Mouse (Mus musculus) heart, adult 11 months (tissue): ENCODE measurements around the gene Foxa3.

Source experiments
- DNase-seq: peaks from one replicate; pipeline ENCODE4 v3.0.0; 2022

Foxa3 gene

DNA sequence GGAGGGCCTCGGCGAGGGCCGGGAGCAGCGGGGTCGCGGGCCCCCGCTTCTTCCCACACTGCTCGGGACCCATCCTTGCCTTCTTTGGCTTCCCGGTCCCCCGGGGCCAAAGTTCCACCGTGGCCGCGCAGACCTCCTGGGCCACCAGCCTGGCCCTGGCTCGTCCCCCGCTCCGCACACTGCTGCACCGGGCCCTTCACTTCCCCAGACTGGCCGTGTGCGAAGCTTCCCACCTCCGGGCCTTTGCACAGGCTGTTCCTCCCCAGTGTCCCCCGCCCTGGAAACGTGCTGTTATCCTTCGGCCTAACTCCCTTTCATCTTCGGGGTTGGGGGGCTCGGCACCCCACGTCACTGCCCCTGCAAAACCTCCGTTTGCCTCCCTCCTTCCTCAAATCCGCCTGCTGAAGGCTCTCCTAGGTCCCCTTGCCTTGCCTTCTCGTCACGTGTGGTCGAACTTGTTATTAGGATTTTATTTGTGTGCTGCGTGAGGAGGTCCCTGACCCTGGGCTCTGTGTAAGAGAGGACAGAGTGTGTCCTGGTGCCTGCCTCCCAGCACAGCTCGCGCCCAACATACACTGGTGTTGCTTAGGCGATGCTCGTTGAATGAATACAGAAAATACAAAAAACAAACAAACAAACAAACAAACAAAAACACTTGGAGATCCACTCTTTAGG lies 1.4 kb upstream of the Foxa3 start:
- no peak for DNase-seq

GRCm38 (mm10) chr7:19024096-19024506 lies 763 bp upstream of the Foxa3 start, which contains the start of gene Sympk:
Sympk (plus strand) TSS chr7:19024377.
- peak; percentile 99 for DNase-seq

DNA sequence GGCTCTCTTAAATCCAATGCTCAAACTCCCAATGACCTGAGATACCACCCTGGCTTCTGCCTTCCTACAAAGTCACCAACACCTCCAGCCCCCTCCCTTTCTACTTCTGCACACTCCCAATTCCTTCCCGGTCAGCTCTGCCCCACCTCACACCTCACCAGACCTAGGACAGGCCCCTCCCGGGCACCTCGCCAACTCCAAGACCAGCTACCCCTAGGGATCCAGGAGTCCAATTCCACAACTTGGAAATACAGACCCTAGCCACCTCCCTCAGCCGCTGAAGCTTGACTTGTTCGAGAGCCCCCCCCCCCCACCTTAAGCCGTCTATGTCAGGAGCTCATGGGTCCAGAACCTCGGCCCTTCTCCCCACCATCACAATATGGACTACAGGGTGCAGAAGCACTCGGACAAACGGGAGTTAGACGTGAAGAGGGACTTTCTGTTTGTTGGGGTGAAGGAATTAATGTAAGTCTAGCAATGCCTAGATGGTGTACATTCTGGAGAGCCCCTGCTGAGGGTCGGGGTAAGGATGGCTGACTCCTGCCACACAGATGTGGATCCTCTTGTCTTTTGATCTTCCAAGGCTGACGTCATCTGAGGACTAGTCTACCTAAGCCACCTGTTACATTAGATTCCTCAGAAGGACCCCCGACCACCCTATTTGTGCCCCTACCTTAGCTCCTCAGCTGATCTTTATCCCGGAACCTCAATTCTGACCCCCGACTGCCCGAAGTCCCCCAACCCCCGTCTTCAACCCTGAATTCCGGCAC lies 964 bp downstream of the Foxa3 start:
- peak; percentile 90 for DNase-seq

DNA sequence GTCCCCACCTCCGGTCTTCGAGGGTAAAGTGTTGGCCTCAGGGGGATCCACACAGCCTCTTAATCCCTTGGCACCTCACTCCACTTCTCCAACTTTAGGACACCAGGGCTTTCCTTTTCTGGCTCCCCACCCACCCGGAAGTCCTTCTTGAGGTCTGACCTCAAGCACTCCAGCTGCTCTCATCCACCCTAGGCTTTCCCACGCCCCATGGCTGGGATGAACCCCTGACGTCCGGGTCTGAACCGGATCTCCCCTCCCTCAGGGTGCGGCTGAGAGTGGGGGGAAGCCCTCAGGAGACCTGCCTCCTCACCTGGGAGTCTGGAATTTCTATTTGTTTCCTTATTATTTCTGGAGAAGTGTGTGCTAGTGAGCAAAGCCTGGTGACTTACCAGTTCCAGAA lies 2.3 kb downstream of the Foxa3 start:
- peak; percentile 91 for DNase-seq

DNA sequence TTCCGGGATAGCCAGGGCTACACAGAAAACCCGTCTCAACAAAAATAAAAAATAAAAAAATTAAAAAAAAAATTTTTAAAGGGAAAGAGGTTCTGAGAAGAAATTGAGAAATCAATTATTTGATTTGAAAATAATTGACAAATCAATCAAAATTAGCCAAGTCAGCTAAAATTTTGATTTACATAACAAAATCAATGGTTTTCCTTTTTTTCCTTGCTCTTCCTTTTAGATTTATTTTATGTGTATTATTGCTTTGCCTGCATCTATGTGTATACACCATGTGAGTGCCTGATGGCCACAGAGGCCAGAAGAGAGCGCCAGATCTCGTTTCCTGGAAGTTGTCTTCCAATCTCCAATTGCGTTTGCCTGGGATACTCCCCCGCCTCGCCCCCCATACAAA lies 5.4 kb downstream of the Foxa3 start:
- no peak for DNase-seq

GRCm38 (mm10) chr7:19016042-19016441 lies 7.3 kb downstream of the Foxa3 start:
- DNase-seq, result no peak

DNA sequence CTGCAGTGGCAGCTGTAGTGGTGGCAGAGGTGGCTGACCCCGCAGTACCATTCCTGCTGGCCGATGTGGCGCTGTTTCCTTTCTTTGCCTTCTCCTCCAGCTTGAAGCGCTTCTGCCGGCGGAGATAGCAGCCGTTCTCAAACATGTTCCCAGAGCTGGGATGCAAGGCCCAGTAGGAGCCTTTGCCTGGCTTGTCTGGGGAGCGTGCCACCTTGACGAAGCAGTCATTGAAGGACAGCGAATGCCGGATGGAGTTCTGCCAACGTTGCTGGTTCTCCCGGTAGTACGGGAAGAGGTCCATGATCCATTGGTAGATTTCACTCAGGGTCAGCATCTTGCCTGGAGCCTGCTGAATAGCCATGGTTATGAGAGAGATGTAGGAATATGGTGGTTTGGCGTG lies 8.9 kb downstream of the Foxa3 start:
- no peak for DNase-seq

DNA sequence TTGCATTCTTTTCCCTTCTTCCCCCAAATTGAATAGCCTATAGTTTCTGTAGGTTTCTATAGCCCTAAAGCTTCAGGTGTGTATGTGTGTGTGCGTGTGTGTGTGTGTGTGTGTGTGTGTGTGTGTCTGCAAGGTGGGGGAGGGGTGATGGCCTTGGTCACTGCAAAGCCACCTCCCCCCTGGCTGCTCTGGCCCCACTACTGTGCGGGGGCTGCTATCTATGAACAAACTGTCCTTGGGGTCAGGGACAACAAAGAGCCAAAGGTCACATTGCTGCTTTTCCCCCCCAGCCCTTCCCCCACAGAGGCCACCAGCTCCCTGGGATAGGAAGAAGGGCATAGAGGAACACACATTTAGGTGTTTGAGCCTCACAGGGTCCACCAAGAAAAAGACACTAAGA lies 10.5 kb downstream of the Foxa3 start:
- DNase-seq, result no peak

DNA sequence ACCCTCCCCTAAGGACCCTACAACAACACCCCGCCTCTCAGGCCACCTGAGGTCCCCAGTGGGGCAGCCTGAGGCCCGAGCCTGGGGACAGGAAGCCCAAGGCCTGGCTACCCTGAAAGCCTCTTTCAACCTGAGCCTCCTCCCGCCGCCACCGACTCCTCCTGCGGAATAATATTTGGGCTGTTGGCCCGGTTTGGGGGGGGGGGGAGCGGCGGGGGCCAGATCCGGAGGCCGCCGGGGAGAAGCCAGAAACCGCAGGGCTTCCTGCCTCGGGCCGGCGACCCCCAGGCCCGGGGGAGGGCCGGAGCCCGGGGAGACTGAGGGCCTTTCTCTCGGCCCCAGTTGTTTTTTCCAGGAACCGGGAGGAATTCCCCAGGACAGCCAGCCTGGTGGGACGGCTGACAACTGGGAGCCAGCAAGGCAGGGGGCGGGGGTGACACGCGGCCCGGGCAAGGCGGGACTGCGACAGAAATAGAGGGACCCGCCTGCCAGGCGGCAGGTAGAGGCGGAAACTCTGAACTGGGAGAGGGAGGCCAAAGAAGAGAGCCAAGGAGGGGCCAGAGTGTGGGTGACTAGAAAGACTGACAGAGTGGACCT lies 11.2 kb downstream of the Foxa3 start:
- peak; percentile 95 for DNase-seq

DNA sequence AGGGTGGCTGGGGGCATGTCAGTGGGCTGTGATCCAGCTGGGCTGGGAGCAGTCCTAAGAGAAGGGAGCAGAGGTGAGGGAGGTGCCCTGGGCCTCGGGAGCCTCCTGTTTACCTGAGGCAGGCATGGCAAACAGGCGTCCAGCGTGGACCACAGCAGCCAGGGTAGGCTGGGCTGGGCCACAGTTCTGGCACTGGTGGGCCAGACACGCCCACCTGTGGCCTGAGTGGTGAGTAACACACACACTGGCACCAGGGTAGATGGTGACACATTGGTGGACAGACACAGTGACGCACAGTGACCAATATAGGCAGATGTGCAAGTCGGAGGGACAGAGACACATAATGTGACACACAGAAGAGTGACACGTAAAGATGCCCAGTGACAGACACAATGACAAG lies 12.8 kb downstream of the Foxa3 start:
- DNase-seq, result no peak

- DNase-seq, result peak; percentile 93
These were observed 16.0 kb downstream of the Foxa3 start for GRCm38 (mm10) chr7:19007026-19007977.

- DNase-seq, result peak; percentile 97
These were observed 16.9 kb downstream of the Foxa3 start for GRCm38 (mm10) chr7:19006476-19006875.

- DNase-seq, result peak; percentile 95
These were observed 17.8 kb downstream of the Foxa3 start for GRCm38 (mm10) chr7:19005417-19006121.

DNA sequence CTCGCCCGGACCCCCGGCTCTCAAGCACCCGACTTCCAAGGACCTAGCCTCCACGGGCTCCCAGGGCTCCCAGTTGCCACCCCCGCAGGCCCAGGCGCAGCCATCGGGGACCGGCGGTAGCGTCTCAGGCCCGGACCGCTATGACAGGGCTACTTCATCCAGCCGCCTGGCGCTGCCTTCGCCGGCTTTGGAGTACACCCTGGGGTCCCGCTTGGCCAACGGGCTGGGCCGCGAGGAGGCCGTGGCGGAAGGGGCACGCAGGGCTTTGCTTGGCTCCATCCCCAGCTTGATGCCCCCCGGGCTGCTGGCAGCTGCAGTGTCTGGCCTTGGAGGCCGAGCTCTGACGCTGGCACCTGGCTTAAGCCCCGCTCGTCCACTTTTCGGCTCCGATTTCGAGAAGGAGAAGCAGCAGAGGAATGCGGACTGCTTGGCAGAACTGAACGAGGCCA lies 18.7 kb downstream of the Foxa3 start:
- peak; percentile 96 for DNase-seq

DNA sequence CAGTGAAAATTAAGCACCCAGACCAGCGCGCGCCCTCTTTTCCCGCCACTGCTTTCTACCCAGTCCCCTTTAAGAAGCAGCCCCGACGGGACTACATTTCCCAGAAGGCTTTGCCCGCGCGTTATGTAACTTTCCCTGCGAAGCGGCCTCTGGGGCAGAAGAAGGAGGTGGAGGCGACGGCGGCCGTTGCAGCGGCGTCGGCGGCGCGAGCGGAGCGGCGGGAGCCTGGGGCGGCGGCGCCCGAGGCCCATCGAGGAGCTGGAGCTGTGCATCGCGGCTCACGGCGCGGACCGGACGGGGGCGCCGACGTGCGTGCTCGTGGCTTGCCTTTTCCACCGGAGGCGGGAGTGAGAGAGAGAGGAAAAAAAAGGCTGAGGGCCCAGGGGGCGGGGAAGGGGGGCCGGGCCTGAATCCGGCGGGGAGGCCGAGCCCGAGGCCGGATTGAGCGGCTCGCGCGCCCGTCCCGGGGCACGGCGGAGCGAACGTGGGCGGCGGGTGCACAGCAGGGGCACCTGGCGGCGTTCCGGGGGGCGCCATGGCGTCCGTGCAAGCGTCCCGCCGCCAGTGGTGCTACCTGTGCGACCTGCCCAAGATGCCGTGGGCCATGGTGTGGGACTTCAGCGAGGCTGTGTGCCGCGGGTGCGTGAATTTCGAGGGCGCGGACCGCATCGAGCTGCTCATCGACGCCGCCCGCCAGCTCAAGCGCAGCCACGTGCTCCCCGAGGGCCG lies 19.3 kb downstream of the Foxa3 start, which contains the start of gene Irf2bp1:
Gene Irf2bp1, plus strand, starts transcription at position 143 of the 729 bp plus-strand sequence.
- peak; percentile 100 for DNase-seq

DNA sequence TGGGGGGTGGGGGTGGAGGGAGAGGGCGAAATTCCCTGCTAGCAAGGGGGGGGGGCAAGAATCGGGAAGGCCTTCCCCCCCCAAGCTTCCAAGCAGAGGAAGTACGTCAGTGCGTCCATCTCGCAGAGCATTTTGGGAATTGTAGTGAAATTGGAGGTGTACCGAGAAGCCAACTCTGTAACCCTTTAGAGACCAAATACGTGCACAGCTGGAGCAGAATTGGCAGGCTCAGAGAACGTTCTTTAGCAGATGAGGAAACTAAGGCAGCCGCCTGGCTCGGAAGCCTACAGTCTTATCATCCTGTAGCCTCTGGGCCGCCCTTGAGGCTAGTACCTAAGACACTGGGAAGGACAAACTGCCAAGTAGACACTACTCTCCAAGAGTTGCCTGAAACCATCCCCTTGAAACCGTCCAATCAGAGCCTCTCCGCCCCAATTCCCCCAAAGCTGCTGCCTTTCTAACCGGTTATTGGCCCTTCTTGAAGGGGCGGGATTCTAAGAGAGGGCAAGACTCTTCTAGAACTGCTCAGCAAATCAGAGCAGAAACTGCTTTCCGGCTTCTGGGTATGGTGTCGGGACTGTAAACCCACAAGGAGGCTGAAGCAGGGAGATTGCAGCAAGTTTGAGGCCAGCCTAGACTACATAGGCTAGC lies 20.4 kb downstream of the Foxa3 start:
- DNase-seq, result peak; percentile 99

DNA sequence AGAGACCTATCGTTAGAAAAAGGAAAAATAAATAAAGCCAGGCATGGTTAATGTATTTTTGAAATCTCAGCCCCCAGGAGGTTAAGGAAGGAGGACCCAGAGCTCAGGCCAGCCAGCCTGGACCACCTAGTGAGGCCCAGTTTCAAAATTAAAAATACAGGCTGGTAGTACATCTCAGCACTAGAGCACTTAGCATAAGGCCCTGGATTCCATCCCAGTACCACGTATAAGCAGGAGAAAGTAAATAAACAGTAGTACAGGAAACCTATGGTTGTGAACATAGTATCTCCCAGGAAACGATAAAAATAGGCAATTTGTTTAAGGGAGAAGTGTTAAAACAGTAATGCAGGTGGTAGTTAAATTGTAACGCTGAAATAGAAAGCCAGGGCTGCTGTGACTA lies 21.2 kb downstream of the Foxa3 start:
- DNase-seq, result no peak

DNA sequence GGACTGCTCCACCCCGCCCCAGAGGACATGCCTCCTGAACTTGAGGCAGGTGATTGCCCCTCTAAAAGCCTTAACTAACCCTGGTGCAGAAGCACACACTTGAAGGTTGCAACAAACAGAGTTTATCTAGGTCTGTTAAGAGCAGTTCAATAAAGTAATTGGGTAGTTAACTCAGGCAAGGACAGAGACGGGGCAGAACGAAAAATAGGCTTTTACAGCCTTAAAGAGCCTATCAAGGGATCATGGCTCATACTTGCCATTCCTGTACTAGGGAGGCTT lies 21.6 kb downstream of the Foxa3 start:
- no peak for DNase-seq

DNA sequence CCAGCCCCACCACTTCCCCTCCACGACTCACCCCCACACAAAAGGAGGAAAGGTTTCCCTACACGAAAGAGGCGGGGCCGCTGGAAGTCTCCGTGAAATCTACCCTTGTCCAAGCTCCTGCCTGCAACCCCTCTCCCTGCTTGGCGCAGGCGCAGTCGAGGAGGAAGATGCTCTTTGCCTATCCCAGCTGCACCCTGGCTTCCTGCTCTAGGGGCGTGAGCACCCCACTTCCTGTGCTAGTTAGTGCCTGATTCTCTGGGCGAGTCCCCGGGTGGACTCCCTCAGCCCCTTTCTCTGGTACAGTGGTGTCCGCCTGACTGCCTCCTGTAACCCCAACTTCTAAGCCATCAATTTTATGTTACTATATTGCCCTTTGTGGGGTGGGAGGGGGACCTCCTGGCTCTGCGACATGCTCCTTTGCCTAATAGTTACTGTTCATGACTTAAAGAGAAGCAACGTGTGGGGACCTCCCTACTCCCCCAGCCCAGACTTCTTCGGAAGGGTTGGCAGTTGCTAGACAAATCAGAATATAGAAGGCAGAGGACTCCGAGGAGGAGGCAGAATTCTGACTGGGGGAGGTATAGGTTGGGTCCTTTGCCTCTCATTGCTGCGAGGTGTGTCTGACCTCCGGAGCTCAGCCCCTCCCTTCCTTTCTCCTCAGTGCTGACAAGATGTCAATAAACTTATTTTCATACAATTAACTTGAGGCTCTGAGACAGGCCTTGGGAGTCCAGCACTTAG lies 22.1 kb downstream of the Foxa3 start:
- DNase-seq, result peak; percentile 99

DNA sequence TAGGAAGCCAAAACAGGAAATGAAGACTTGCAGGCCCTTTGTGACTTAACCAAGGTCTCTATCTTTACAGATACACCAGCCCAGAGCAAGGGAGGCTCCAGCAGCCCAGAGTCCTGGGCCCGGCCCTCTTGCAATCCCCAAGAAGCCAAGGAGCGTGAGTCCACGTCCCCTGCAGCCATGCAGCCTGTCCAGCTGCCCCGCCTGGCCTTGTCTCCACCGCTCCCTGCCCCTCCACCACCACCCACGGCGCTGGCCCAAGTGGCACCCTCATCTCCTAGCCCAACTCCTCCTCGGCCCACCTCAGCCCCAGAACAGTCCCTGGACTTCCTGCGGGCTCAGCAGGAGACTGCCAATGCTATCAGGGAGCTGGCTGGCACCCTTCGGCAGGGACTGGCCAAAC lies 22.9 kb downstream of the Foxa3 start:
- peak; percentile 95 for DNase-seq
